Comparison of ENCODE assay signal across 18 mouse cellular contexts in genomic region chr12:103453361-103453760, GRCm38 (mm10). TPM values are rescaled to one million over a fixed set of nuclear protein-coding genes. Genes with fewer than 3 reads are reported as not detected.
"Had no signal": no experiment of that assay in that cellular context is flagged by ENCODE, and none has a peak within 500 bp of the region (broad histone marks: within the 10 kb centered on the region; RNA-seq: fewer than 3 reads in every experiment).

No protein-coding gene starts in this region.

- H3K9ac ChIP-seq: liver, embryonic 13.5 days had no signal

- H3K9me3 ChIP-seq: liver, embryonic 13.5 days had no signal

- H3K27ac ChIP-seq: kidney, postnatal 0 days; left cerebral cortex, adult 2 months; liver, embryonic 13.5 days had no signal

- H3K27me3 ChIP-seq: liver, embryonic 13.5 days had no signal

- H3K4me2 ChIP-seq: liver, embryonic 13.5 days; midbrain, embryonic 11.5 days had no signal

- H3K4me1 ChIP-seq: liver, embryonic 13.5 days had no signal

- H3K4me3 ChIP-seq: left cerebral cortex, adult 2 months; liver, embryonic 13.5 days had no signal

- H3K36me3 ChIP-seq: liver, embryonic 13.5 days had no signal

- DNase-seq: kidney, postnatal 36 days; layer of hippocampus, postnatal 36 days; liver, embryonic 13.5 days; lung, adult 2 months; lung, postnatal 14 days; lung, postnatal 4 days; midbrain, embryonic 14.5 days; thymus, postnatal 25 days had no signal

RNA-seq across cellular contexts. Expression of gene Ifi27l2b, which starts 3.7 kb away (rescaled TPM):
- polyA plus RNA-seq: kidney, embryonic 14.5 days; kidney, postnatal 0 days; limb, embryonic 11.5 days; limb, embryonic 14.5 days; liver, embryonic 13.5 days; lung, embryonic 16.5 days; midbrain, embryonic 11.5 days; midbrain, embryonic 14.5 days; midbrain, postnatal 0 days; neural tube, embryonic 11.5 days; neural tube, embryonic 14.5 days had no signal

RNA-seq across cellular contexts. Expression of gene Ifi27l2a, which starts 9.9 kb away (rescaled TPM):
- polyA plus RNA-seq: neural tube, embryonic 14.5 days had no signal

RNA-seq across cellular contexts. Expression of gene 9330161L09Rik, which starts 45.7 kb away (rescaled TPM):
- polyA plus RNA-seq: liver, embryonic 13.5 days had no signal
